Comparison of ENCODE assay signal across 11 mouse cellular contexts in genomic region chr15:13066765-13067164, GRCm38 (mm10).
DNase-seq lines count a peak whose midpoint lies in the region; ATAC-seq lines count a peak whose summit lies in the region.
"Had no signal": no experiment of that assay in that cellular context is flagged by ENCODE, and none has a peak within 500 bp of the region (broad histone marks: within the 10 kb centered on the region; RNA-seq: fewer than 3 reads in every experiment).

No protein-coding gene starts in this region.

- H3K27me3 ChIP-seq in intestine, embryonic 14.5 days (replicated peaks; ENCODE audit: control insufficient read depth, insufficient read depth, low read length) = no peaks in the 10 kb centered on the region
- H3K27me3 ChIP-seq in intestine, embryonic 16.5 days (replicated peaks; ENCODE audit: control insufficient read depth, insufficient read depth, low read length) = no peaks in the 10 kb centered on the region
- H3K27me3 ChIP-seq in forebrain, embryonic 14.5 days (replicated peaks; ENCODE audit: control insufficient read depth, insufficient read depth, low read length) = no peaks in the 10 kb centered on the region
- H3K27me3 ChIP-seq: midbrain, embryonic 12.5 days had no signal

- no peak overlapping the region for H3K4me3 ChIP-seq in intestine, embryonic 14.5 days (ENCODE audit: low read depth, low read length)
- no peak overlapping the region for H3K4me3 ChIP-seq in intestine, embryonic 16.5 days (ENCODE audit: low read length)
- no peak overlapping the region for H3K4me3 ChIP-seq in forebrain, embryonic 14.5 days (ENCODE audit: low read depth, low read length)
- H3K4me3 ChIP-seq: midbrain, embryonic 12.5 days had no signal

- H3K27ac ChIP-seq in intestine, embryonic 14.5 days (ENCODE audit: low read depth) = no peak overlapping the region
- no peak overlapping the region for H3K27ac ChIP-seq in intestine, embryonic 16.5 days (ENCODE audit: low read length)
- H3K27ac ChIP-seq in forebrain, embryonic 14.5 days (ENCODE audit: low read depth, low read length) = no peak overlapping the region
- H3K27ac ChIP-seq: midbrain, embryonic 12.5 days had no signal

- no peaks in the 10 kb centered on the region for H3K36me3 ChIP-seq in intestine, embryonic 14.5 days (ENCODE audit: control insufficient read depth, insufficient read depth, low read length)
- no peaks in the 10 kb centered on the region for H3K36me3 ChIP-seq in intestine, embryonic 16.5 days (ENCODE audit: control insufficient read depth, insufficient read depth, low read length)
- no peaks in the 10 kb centered on the region for H3K36me3 ChIP-seq in forebrain, embryonic 14.5 days (ENCODE audit: control insufficient read depth, insufficient read depth, low read length)
- H3K36me3 ChIP-seq: midbrain, embryonic 12.5 days had no signal

- DNase-seq in intestine, embryonic 14.5 days (ENCODE audit: low spot score) = no peak
- peak; percentile 18 for DNase-seq in embryo, embryonic 10.5 days (ENCODE audit: low spot score)
- DNase-seq in forebrain, embryonic 14.5 days (ENCODE audit: low spot score) = peak; percentile 12
- DNase-seq in mesoderm, embryonic 11.5 days (ENCODE audit: low read depth, low spot score) = peak; percentile 23
- no peak for DNase-seq in gastrocnemius, postnatal 25 days
- DNase-seq: adrenal gland, postnatal 10 days; heart, adult 11 months; lung, postnatal 10 days had no signal

- ATAC-seq in intestine, embryonic 14.5 days (replicated peaks; ENCODE audit: low FRiP score, low TSS enrichment, low read depth) = no peak
- ATAC-seq in intestine, embryonic 16.5 days = no peak
- no peak for ATAC-seq in forebrain, embryonic 14.5 days
- no peak for ATAC-seq in erythroblast, adult 5-6 weeks (replicated peaks; ENCODE audit: low FRiP score, poor library complexity, severe bottlenecking)

- H3K9ac ChIP-seq in intestine, embryonic 14.5 days (ENCODE audit: low read length) = no peak overlapping the region
- H3K9ac ChIP-seq in intestine, embryonic 16.5 days (ENCODE audit: low read depth, low read length) = no peak overlapping the region
- no peak overlapping the region for H3K9ac ChIP-seq in forebrain, embryonic 14.5 days (ENCODE audit: low read length)
- H3K9ac ChIP-seq: midbrain, embryonic 12.5 days had no signal

- peak overlapping the region; percentile 61; the same call in 1 of the 2 replicates for H3K4me2 ChIP-seq in intestine, embryonic 14.5 days (ENCODE audit: low read length)
- no peak overlapping the region for H3K4me2 ChIP-seq in intestine, embryonic 16.5 days (ENCODE audit: low read depth, low read length)
- H3K4me2 ChIP-seq in forebrain, embryonic 14.5 days (ENCODE audit: low read length) = no peak overlapping the region; the same call in 1 of the 2 replicates

- peaks cover 6% of the 10 kb centered on the region; the same call in 1 of the 2 replicates for H3K4me1 ChIP-seq in intestine, embryonic 14.5 days (replicated peaks; ENCODE audit: control insufficient read depth, insufficient read depth, low read length)
- peaks cover 8% of the 10 kb centered on the region; the same call in 1 of the 2 replicates for H3K4me1 ChIP-seq in intestine, embryonic 16.5 days (ENCODE audit: control insufficient read depth, insufficient read depth, low read length)
- peaks cover 6% of the 10 kb centered on the region; the same call in 1 of the 2 replicates for H3K4me1 ChIP-seq in forebrain, embryonic 14.5 days (ENCODE audit: control insufficient read depth, insufficient read depth, low read length)

- 60% methylated on average over 9 of the region's 9 CpGs for WGBS in intestine, embryonic 14.5 days
- WGBS in intestine, embryonic 16.5 days = 56% methylated on average over 9 of the region's 9 CpGs
- WGBS in forebrain, embryonic 14.5 days = 25% methylated on average over 9 of the region's 9 CpGs

- no peaks in the 10 kb centered on the region for H3K9me3 ChIP-seq in intestine, embryonic 14.5 days (ENCODE audit: control insufficient read depth, low read length)
- no peaks in the 10 kb centered on the region for H3K9me3 ChIP-seq in intestine, embryonic 16.5 days (ENCODE audit: control insufficient read depth, low read length)
- H3K9me3 ChIP-seq in forebrain, embryonic 14.5 days (replicated peaks; ENCODE audit: control insufficient read depth, low read length) = no peaks in the 10 kb centered on the region
- H3K9me3 ChIP-seq: midbrain, embryonic 12.5 days had no signal

Comparison
In these comparisons a context has a peak if more than half of its experiments do, and no peak if none do; other contexts are left out.
1. DNase-seq: peak in embryo, embryonic 10.5 days (single experiment), forebrain, embryonic 14.5 days (single experiment) and mesoderm, embryonic 11.5 days (single experiment); none in intestine, embryonic 14.5 days (single experiment) and gastrocnemius, postnatal 25 days (single experiment).